In the genomic region with DNA sequence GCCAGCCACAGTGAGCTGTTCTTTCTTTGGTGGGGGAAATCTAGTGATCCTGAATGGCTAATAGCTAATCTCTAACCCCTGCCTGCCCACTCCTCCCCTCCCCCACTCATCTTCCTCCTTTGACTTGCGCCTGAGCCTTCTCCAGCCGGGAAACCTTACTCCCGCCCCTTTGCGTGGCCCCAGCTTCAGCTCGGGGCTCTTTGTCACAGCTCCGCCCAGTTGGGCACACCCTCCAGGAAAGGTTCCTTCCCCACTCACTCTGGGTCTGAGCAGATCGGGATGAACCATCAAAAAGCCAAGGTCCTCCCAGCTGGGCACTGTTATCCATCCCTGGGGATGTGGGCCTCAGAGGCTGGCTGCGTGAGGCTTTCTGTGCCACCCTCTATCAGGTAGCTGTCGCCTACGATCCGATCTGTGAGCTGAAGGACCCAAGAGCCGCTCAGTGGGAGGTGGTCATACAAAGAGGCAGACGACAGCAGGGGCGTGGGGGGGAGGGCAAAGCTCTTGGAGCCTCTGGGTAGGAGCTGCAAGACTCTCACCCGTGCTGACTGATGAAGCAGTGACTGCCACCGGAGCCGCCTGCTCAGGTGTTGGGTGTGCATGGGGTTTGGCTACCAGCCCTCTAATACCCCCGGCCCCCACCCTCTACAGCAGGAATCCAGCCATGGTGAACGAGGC, we compare ENCODE assay signal across 9 mouse cellular contexts. TPM values are rescaled to one million over a fixed set of nuclear protein-coding genes. Genes with fewer than 3 reads are reported as not detected.
DNase-seq lines count a peak whose midpoint lies in the region; ATAC-seq and TF ChIP-seq lines count a peak whose summit lies in the region.
"Had no signal": no experiment of that assay in that cellular context is flagged by ENCODE, and none has a peak within 500 bp of the region (broad histone marks: within the 10 kb centered on the region; RNA-seq: fewer than 3 reads in every experiment).

No protein-coding gene starts in this region.

- peak overlapping the region; percentile 89 for H3K27ac ChIP-seq in embryonic facial prominence, embryonic 10.5 days (replicated peaks)
- peak overlapping the region; percentile 88 for H3K27ac ChIP-seq in lung, embryonic 15.5 days

- peak overlapping the region; percentile 50 for H3K9ac ChIP-seq in lung, embryonic 15.5 days

- TF ChIP-seq CTCF in E14TG2a.4 (conservative IDR thresholded peaks at IDR 0.05; ENCODE audit: low read length), result no peak

- no peaks in the 10 kb centered on the region for H3K27me3 ChIP-seq in E14TG2a.4 (ENCODE audit: insufficient read depth, low read length)
- no peaks in the 10 kb centered on the region for H3K27me3 ChIP-seq in embryonic facial prominence, embryonic 10.5 days (replicated peaks; ENCODE audit: low read depth, poor library complexity, severe bottlenecking)
- no peaks in the 10 kb centered on the region for H3K27me3 ChIP-seq in lung, embryonic 15.5 days

- peaks cover 50% of the 10 kb centered on the region for H3K36me3 ChIP-seq in E14TG2a.4 (ENCODE audit: insufficient read depth, low read length)
- H3K36me3 ChIP-seq in embryonic facial prominence, embryonic 10.5 days (replicated peaks), result peaks cover 52% of the 10 kb centered on the region
- peaks cover 13% of the 10 kb centered on the region for H3K36me3 ChIP-seq in lung, embryonic 15.5 days

- peak overlapping the region; percentile 93 for H3K4me3 ChIP-seq in E14TG2a.4 (replicated peaks; ENCODE audit: low read length)
- peak overlapping the region; percentile 94 for H3K4me3 ChIP-seq in embryonic facial prominence, embryonic 10.5 days
- H3K4me3 ChIP-seq in lung, embryonic 15.5 days, result peak overlapping the region; percentile 51

- WGBS in embryonic facial prominence, embryonic 10.5 days, result under 1% methylated on average over 19 of the region's 19 CpGs
- WGBS in lung, embryonic 15.5 days, result 0% methylated on average over 19 of the region's 19 CpGs

- DNase-seq in adrenal gland, adult 2 months, result peak; percentile 91
- DNase-seq in embryonic facial prominence, embryonic 10.5 days (ENCODE audit: low spot score), result peak; percentile 87
- DNase-seq in heart, adult 8-10 months (ENCODE audit: low spot score), result peak; percentile 84
- DNase-seq in kidney, adult 8-10 months, result peak; percentile 77 to 78
- peak; percentile 68 for DNase-seq in ovary, postnatal 36 days (ENCODE audit: low spot score)

- peaks cover 63% of the 10 kb centered on the region for H3K4me1 ChIP-seq in E14TG2a.4 (replicated peaks; ENCODE audit: low read depth, low read length)
- peaks cover 52% of the 10 kb centered on the region for H3K4me1 ChIP-seq in embryonic facial prominence, embryonic 10.5 days
- H3K4me1 ChIP-seq in lung, embryonic 15.5 days, result peaks cover 30% of the 10 kb centered on the region

- H3K4me2 ChIP-seq in lung, embryonic 15.5 days, result peak overlapping the region; percentile 84

- ATAC-seq in lung, embryonic 15.5 days (ENCODE audit: borderline replicate concordance, extremely low read depth, low FRiP score, low TSS enrichment), result peak; percentile 60
- ATAC-seq in monocyte, adult 5-6 weeks (replicated peaks; ENCODE audit: insufficient number of reproducible peaks, low FRiP score, low TSS enrichment, poor library complexity, severe bottlenecking), result no peak

- H3K9me3 ChIP-seq in E14TG2a.4 (ENCODE audit: low read length), result no peaks in the 10 kb centered on the region
- no peaks in the 10 kb centered on the region for H3K9me3 ChIP-seq in embryonic facial prominence, embryonic 10.5 days
- no peaks in the 10 kb centered on the region for H3K9me3 ChIP-seq in lung, embryonic 15.5 days

RNA-seq across cellular contexts. Expression of a gene that starts 2.2 kb away (rescaled TPM):
- total RNA-seq in adrenal gland, adult 2 months (2021), result 10 to 100 TPM; 29.2 to 39.3 TPM
- 30.2 and 38.2 TPM in 2 replicates for polyA plus RNA-seq in adrenal gland, adult 2 months (2012; rRNA removed)
- polyA plus RNA-seq in embryonic facial prominence, embryonic 10.5 days (2016; fragmentation: Nextera tagmentation; extraction: Ambion mirVana), result 25.2 and 25.4 TPM in 2 replicates
- total RNA-seq in heart, adult 8-10 months (2022), result 1 to 10 TPM; 8.0 to 9.8 (median 8.6) TPM
- 18.9 and 21.1 TPM in 2 replicates for polyA plus RNA-seq in lung, embryonic 15.5 days (2015; fragmentation: Nextera tagmentation; extraction: Ambion mirVana)
- total RNA-seq in monocyte, adult 5-6 weeks (2017), result 6.4 to 14.7 TPM (median 8.7 TPM) in 3 replicates

RNA-seq across cellular contexts. Expression of a gene that starts 2.5 kb away (rescaled TPM):
- total RNA-seq in adrenal gland, adult 2 months (2021), result 10 to 100 TPM; 10.4 to 12.2 TPM
- polyA plus RNA-seq in adrenal gland, adult 2 months (2012; rRNA removed), result 6.5 and 8.6 TPM in 2 replicates
- 10.3 and 12.0 TPM in 2 replicates for polyA plus RNA-seq in embryonic facial prominence, embryonic 10.5 days (2016; fragmentation: Nextera tagmentation; extraction: Ambion mirVana)
- 1 to 10 TPM; 7.1 to 9.8 (median 8.9) TPM for total RNA-seq in heart, adult 8-10 months (2022)
- 4.5 and 5.0 TPM in 2 replicates for polyA plus RNA-seq in lung, embryonic 15.5 days (2015; fragmentation: Nextera tagmentation; extraction: Ambion mirVana)
- 6.5 to 18.0 TPM (median 6.7 TPM) in 3 replicates for total RNA-seq in monocyte, adult 5-6 weeks (2017)

RNA-seq across cellular contexts. Expression of a gene that starts 40.5 kb away (rescaled TPM):
- not detected for total RNA-seq in adrenal gland, adult 2 months (2021)
- polyA plus RNA-seq in adrenal gland, adult 2 months (2012; rRNA removed), result not detected in 2 replicates
- 0.20 TPM in 1 of 2 replicates, not detected in the other for polyA plus RNA-seq in embryonic facial prominence, embryonic 10.5 days (2016; fragmentation: Nextera tagmentation; extraction: Ambion mirVana)
- 1,000 to 10,000 TPM; 1,499 to 1,940 (median 1,728) TPM for total RNA-seq in heart, adult 8-10 months (2022)
- polyA plus RNA-seq in lung, embryonic 15.5 days (2015; fragmentation: Nextera tagmentation; extraction: Ambion mirVana), result 72.2 and 157 TPM in 2 replicates
- not detected in 3 replicates for total RNA-seq in monocyte, adult 5-6 weeks (2017)

RNA-seq across cellular contexts. Expression of a gene that starts 46.8 kb away (rescaled TPM):
- total RNA-seq in adrenal gland, adult 2 months (2021), result 10 to 100 TPM; 75.4 to 97.8 TPM
- 135 and 174 TPM in 2 replicates for polyA plus RNA-seq in adrenal gland, adult 2 months (2012; rRNA removed)
- polyA plus RNA-seq in embryonic facial prominence, embryonic 10.5 days (2016; fragmentation: Nextera tagmentation; extraction: Ambion mirVana), result 13.2 and 14.8 TPM in 2 replicates
- total RNA-seq in heart, adult 8-10 months (2022), result 10 to 100 TPM; 45.2 to 51.5 (median 48.2) TPM
- 13.3 and 15.9 TPM in 2 replicates for polyA plus RNA-seq in lung, embryonic 15.5 days (2015; fragmentation: Nextera tagmentation; extraction: Ambion mirVana)
- 24.7 to 50.7 TPM (median 27.8 TPM) in 3 replicates for total RNA-seq in monocyte, adult 5-6 weeks (2017)

RNA-seq across cellular contexts. Expression of a gene that starts 55.5 kb away (rescaled TPM):
- total RNA-seq in adrenal gland, adult 2 months (2021), result 1 to 10 TPM in 1 of 2 experiments, not detected in 1; 9.8 TPM
- not detected in 2 replicates for polyA plus RNA-seq in adrenal gland, adult 2 months (2012; rRNA removed)
- polyA plus RNA-seq in embryonic facial prominence, embryonic 10.5 days (2016; fragmentation: Nextera tagmentation; extraction: Ambion mirVana), result 0.20 TPM in 1 of 2 replicates, not detected in the other
- 100 to 1,000 TPM; 107 to 313 (median 216) TPM for total RNA-seq in heart, adult 8-10 months (2022)
- polyA plus RNA-seq in lung, embryonic 15.5 days (2015; fragmentation: Nextera tagmentation; extraction: Ambion mirVana), result 1.6 and 3.8 TPM in 2 replicates
- total RNA-seq in monocyte, adult 5-6 weeks (2017), result not detected in 3 replicates
- polyA plus RNA-seq: large intestine, adult 2 months had no signal

Comparison
In these comparisons a context has a peak if more than half of its experiments do, and no peak if none do; other contexts are left out.
1. RNA of a gene that starts 40.5 kb away (total RNA-seq): 1,499 to 1,940 TPM in heart, adult 8-10 months; not detected in adrenal gland, adult 2 months and not detected in monocyte, adult 5-6 weeks; every median in the first group is over 1,000 times any median in the second.
2. Peak in every context shown above with its lines, with median percentiles within 50 percentile points of each other: H3K4me3 ChIP-seq and DNase-seq.